Mouse (Mus musculus) gastrocnemius, postnatal 36 days (tissue): ENCODE measurements around the gene Kcnk3. TPM values are rescaled to one million over a fixed set of nuclear protein-coding genes. Genes with fewer than 3 reads are reported as not detected.

Experiments
- DNase-seq, 2 experiments: peaks; one replicate each; pipeline ENCODE4 v3.0.0; 2022
- intact Hi-C: fragments of 180-260 bp; cut with DNase I; formaldehyde crosslinking; loops from one replicate; pipeline ENCODE4 v1.15.1; 2025
- long read RNA-seq, 2 experiments: library from polyadenylated mRNA; stranded (forward); transcript quantifications; one replicate each; pipeline ENCODE4 v2.0.0; 2021
- total RNA-seq, 2 experiments: library from RNA; stranded (reverse); gene quantifications; 2 replicates each; pipeline ENCODE4 v1.2.3; 2021

Kcnk3 gene
- under 1 TPM; 0.44 to 0.46 TPM for total RNA-seq
- long read RNA-seq, experiment 1, result 0 reads
- long read RNA-seq, experiment 2, partial matches to known transcripts, result 0 of 2 reads
- long read RNA-seq, experiment 2, other reads (novel, unspliced or antisense), result 1 of 2 reads

GRCm38 (mm10) chr5:30587681-30588300 is at the start of gene Kcnk3:
TSS of gene Kcnk3 (plus strand) at chr5:30588170.
- intact Hi-C loops, result no loop called here
- DNase-seq, result peak; percentile 42 to 46

- no peak for DNase-seq
- intact Hi-C loops, result no loop called here
Observed at GRCm38 (mm10) chr5:30545698-30546097, 42.3 kb upstream of the Kcnk3 start, which contains the start of gene Cib4. TSS of gene Cib4 (minus strand) at chr5:30545836.

GRCm38 (mm10) chr5:30548681-30549080 is 39.3 kb upstream of the Kcnk3 start:
- intact Hi-C loops, result no loop called here
- no peak for DNase-seq

GRCm38 (mm10) chr5:30550334-30551021 is 37.5 kb upstream of the Kcnk3 start:
- intact Hi-C loops, result no loop called here
- DNase-seq, result no peak

GRCm38 (mm10) chr5:30551022-30551638 is 36.8 kb upstream of the Kcnk3 start:
- DNase-seq, result no peak
- intact Hi-C loops, result no loop called here

GRCm38 (mm10) chr5:30552006-30552405 is 36.0 kb upstream of the Kcnk3 start:
- DNase-seq, result no peak
- intact Hi-C loops, result no loop called here

- DNase-seq, result no peak
- intact Hi-C loops, result no loop called here
Observed at GRCm38 (mm10) chr5:30553936-30554335, 34.0 kb upstream of the Kcnk3 start.

GRCm38 (mm10) chr5:30554981-30555380 is 33.0 kb upstream of the Kcnk3 start:
- intact Hi-C loops, result no loop called here
- DNase-seq, result no peak

- intact Hi-C loops, result no loop called here
- DNase-seq, result no peak
Observed at GRCm38 (mm10) chr5:30556284-30556683, 31.7 kb upstream of the Kcnk3 start.

GRCm38 (mm10) chr5:30559421-30559820 is 28.5 kb upstream of the Kcnk3 start:
- intact Hi-C loops, result no loop called here
- no peak for DNase-seq

- DNase-seq, result no peak
- intact Hi-C loops, result no loop called here
Observed at GRCm38 (mm10) chr5:30559986-30560493, 27.9 kb upstream of the Kcnk3 start.

- intact Hi-C loops, result no loop called here
- no peak for DNase-seq
Observed at GRCm38 (mm10) chr5:30568479-30568878, 19.5 kb upstream of the Kcnk3 start.

GRCm38 (mm10) chr5:30571820-30572219 is 16.1 kb upstream of the Kcnk3 start:
- no peak for DNase-seq
- intact Hi-C loops, result no loop called here

GRCm38 (mm10) chr5:30574367-30574766 is 13.6 kb upstream of the Kcnk3 start:
- intact Hi-C loops, result no loop called here

GRCm38 (mm10) chr5:30576233-30576632 is 11.7 kb upstream of the Kcnk3 start:
- intact Hi-C loops, result no loop called here
- DNase-seq, result no peak

More at GRCm38 (mm10) chr5:30574367-30574766, 13.6 kb upstream of the Kcnk3 start:
- no peak for DNase-seq

GRCm38 (mm10) chr5:30577251-30577650 is 10.7 kb upstream of the Kcnk3 start:
- intact Hi-C loops, result no loop called here
- no peak for DNase-seq

GRCm38 (mm10) chr5:30577654-30578310 is 10.2 kb upstream of the Kcnk3 start:
- DNase-seq, result no peak
- intact Hi-C loops, result no loop called here

GRCm38 (mm10) chr5:30578445-30579080 is 9.4 kb upstream of the Kcnk3 start:
- intact Hi-C loops, result no loop called here
- no peak for DNase-seq

- intact Hi-C loops, result no loop called here
- DNase-seq, result no peak
Observed at GRCm38 (mm10) chr5:30580725-30581124, 7.2 kb upstream of the Kcnk3 start.

- DNase-seq, result no peak
- intact Hi-C loops, result no loop called here
Observed at GRCm38 (mm10) chr5:30582017-30582416, 6.0 kb upstream of the Kcnk3 start.
